Mouse (Mus musculus) erythroblast, embryonic 14.5 days (primary cell): Measurements from ENCODE around the gene Ramac.

Experiments used
- GATA1 ChIP-seq: IDR thresholded peaks from 2 replicates; pipeline ENCODE4 v1.6.1; 2012; ENCODE audit warnings: low read length, inconsistent platforms, mixed read lengths
- TAL1 ChIP-seq: IDR thresholded peaks from 3 replicates; pipeline ENCODE4 v1.6.1; 2012; ENCODE audit warnings: low read length, inconsistent platforms, mixed read lengths

DNA sequence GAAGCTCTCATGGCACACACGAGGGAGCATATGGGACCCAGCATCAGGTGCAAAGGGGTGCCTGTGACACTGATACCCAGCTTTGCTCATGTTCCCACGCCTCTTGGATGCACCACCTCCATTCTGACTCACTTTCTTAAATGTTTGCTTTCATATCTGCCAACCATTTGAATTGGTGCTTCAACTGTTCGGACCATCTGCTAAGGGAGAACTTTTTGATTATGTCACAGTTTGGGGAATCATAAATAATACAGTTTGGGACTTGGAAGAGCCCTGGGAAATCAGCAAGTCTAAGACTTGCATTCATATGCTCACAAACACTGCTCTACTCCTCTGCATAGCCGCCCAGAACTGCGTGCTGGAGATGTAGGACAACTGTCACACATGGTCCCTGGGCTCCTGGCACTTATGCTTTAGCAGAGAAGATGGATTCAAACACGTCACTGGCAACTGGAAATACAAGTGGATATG, 31.5 kb upstream of the Ramac start:
- no peak for TF ChIP-seq TAL1
- no peak for TF ChIP-seq GATA1
